Mouse (Mus musculus) C2C12 (cell line): Measurements from ENCODE around the gene Adcy5.

Experiments
- CEBPB ChIP-seq: IDR thresholded peaks from one replicate; pipeline ENCODE4 v1.6.1; 2011; ENCODE audit warnings: low read depth, mild to moderate bottlenecking, control low read depth, moderate library complexity
- CTCF ChIP-seq: IDR thresholded peaks from one replicate; pipeline ENCODE4 v1.5.1; 2011; ENCODE audit not compliant: control insufficient read depth, insufficient read depth, insufficient read length
- FOSL1 ChIP-seq: IDR thresholded peaks from one replicate; pipeline ENCODE4 v1.8.0; 2011; ENCODE audit warnings: mild to moderate bottlenecking, low read length; ENCODE audit not compliant: poor library complexity, insufficient read depth, severe bottlenecking
- MAX ChIP-seq: IDR thresholded peaks from one replicate; pipeline ENCODE4 v1.6.1; 2011; ENCODE audit warnings: mild to moderate bottlenecking, control low read depth
- MYOD1 ChIP-seq: IDR thresholded peaks from one replicate; pipeline ENCODE4 v1.6.1; 2011; ENCODE audit warnings: low read depth; ENCODE audit not compliant: control insufficient read depth, insufficient read length
- MYOG ChIP-seq: IDR thresholded peaks from one replicate; pipeline ENCODE4 v1.6.1; 2011; ENCODE audit not compliant: control insufficient read depth, insufficient read length; ENCODE audit errors: extremely low read depth
- USF1 ChIP-seq: IDR thresholded peaks from one replicate; pipeline ENCODE4 v1.6.1; 2011; ENCODE audit warnings: low read depth, mild to moderate bottlenecking, control low read depth, moderate library complexity

GRCm38 (mm10) chr16:35308016-35308415, 153.3 kb downstream of the Adcy5 start:
- TF ChIP-seq FOSL1 (no peak), CTCF (no peak), USF1 (no peak), MYOD1 (no peak), CEBPB (no peak), MAX (no peak), MYOG (no peak)
